Mouse (Mus musculus) forebrain, embryonic 10.5 days (tissue): Measurements from ENCODE around the gene Mybpc2. TPM values are rescaled to one million over a fixed set of nuclear protein-coding genes. Genes with fewer than 3 reads are reported as not detected.
A peak's percentile ranks its signal among the peaks of the same experiment; 100 is the strongest.

ENCODE experiments used
- DNase-seq: peaks from one replicate; pipeline ENCODE4 v3.0.0-alpha.2; 2017; ENCODE audit warnings: low spot score; ENCODE audit errors: extremely low spot score
- H3K27ac ChIP-seq: fragments of 300-500 bp; sonication (generic); 2 replicates; pipeline ENCODE4 v1.5.1; 2016; ENCODE audit warnings: mild to moderate bottlenecking
- H3K27me3 ChIP-seq: fragments of 300-500 bp; sonication (generic); 2 replicates; pipeline ENCODE4 v1.6.1; 2016; ENCODE audit warnings: mild to moderate bottlenecking; ENCODE audit not compliant: poor library complexity, severe bottlenecking
- H3K36me3 ChIP-seq: fragments of 300-500 bp; sonication (generic); replicated peaks from 2 replicates; pipeline ENCODE4 v1.6.1; 2016; ENCODE audit warnings: mild to moderate bottlenecking, moderate library complexity
- H3K4me1 ChIP-seq: fragments of 300-500 bp; sonication (generic); 2 replicates; pipeline ENCODE4 v1.6.1; 2016
- H3K4me3 ChIP-seq: fragments of 300-500 bp; sonication (generic); 2 replicates; pipeline ENCODE4 v1.5.1; 2016; ENCODE audit warnings: mild to moderate bottlenecking, moderate library complexity
- H3K9me3 ChIP-seq: fragments of 300-500 bp; sonication (generic); 2 replicates; pipeline ENCODE4 v1.6.1; 2016; ENCODE audit warnings: mild to moderate bottlenecking, moderate library complexity
- WGBS: fragments of 180-500 bp; shearing (Covaris S2); methylation state at CpG from one replicate; pipeline ENCODE4 v1.1.7; 2016; 5-methylcytosine and 5-hydroxymethylcytosine counted together
- polyA plus RNA-seq: library from polyadenylated mRNA; unstranded; fragments of >200 nt; fragmentation: Nextera tagmentation; extraction: Ambion mirVana; gene quantifications from 2 replicates; pipeline ENCODE4 v1.2.1, GENCODE M21; 2016

Gene Mybpc2
- polyA plus RNA-seq, 1 experiment from 2014 or later: 0.06 TPM

- H3K27me3 ChIP-seq: peaks cover 48% of the 10 kb centered on the region
These were observed 6.1 kb upstream of the Mybpc2 start for GRCm38 (mm10) chr7:44530507-44530906.

GRCm38 (mm10) chr7:44529518-44529917, 5.1 kb upstream of the Mybpc2 start:
- peaks cover 58% of the 10 kb centered on the region for H3K27me3 ChIP-seq
- peaks cover 28% of the 10 kb centered on the region for H3K4me1 ChIP-seq
- no peak overlapping the region for H3K27ac ChIP-seq

More at GRCm38 (mm10) chr7:44530507-44530906, 6.1 kb upstream of the Mybpc2 start:
- peaks cover 18% of the 10 kb centered on the region for H3K4me1 ChIP-seq
- DNase-seq: no peak
- no peaks in the 10 kb centered on the region for H3K9me3 ChIP-seq
- H3K4me3 ChIP-seq: no peak overlapping the region
- H3K27ac ChIP-seq: no peak overlapping the region
- WGBS: 85% methylated on average over 3 of the region's 3 CpGs
- H3K36me3 ChIP-seq: peaks cover 37% of the 10 kb centered on the region

GRCm38 (mm10) chr7:44527483-44528398, 3.3 kb upstream of the Mybpc2 start:
- peak; percentile 76 for DNase-seq
- Histone ChIP-seq H3K9me3 (no peaks in the 10 kb centered on the region), H3K4me1 (peaks cover 29% of the 10 kb centered on the region), H3K36me3 (peaks cover 9% of the 10 kb centered on the region), H3K4me3 (peak overlapping the region; percentile 52), H3K27me3 (peaks cover 76% of the 10 kb centered on the region), H3K27ac (peak overlapping the region; percentile 62)
- WGBS: 7% methylated on average over 40 of the region's 40 CpGs

More at GRCm38 (mm10) chr7:44529518-44529917, 5.1 kb upstream of the Mybpc2 start:
- WGBS: 66% methylated on average over 5 of the region's 5 CpGs
- H3K9me3 ChIP-seq: no peaks in the 10 kb centered on the region
- peaks cover 27% of the 10 kb centered on the region for H3K36me3 ChIP-seq
- H3K4me3 ChIP-seq: no peak overlapping the region
- DNase-seq: no peak

- no peak overlapping the region for H3K4me3 ChIP-seq
- no peak overlapping the region for H3K27ac ChIP-seq
- peaks cover 87% of the 10 kb centered on the region for H3K27me3 ChIP-seq
- H3K36me3 ChIP-seq: no peaks in the 10 kb centered on the region
- DNase-seq: no peak
- no peaks in the 10 kb centered on the region for H3K9me3 ChIP-seq
- whole genome bisulfite sequencing: 86% methylated on average over 14 of the region's 14 CpGs
- H3K4me1 ChIP-seq: peaks cover 34% of the 10 kb centered on the region
These were observed 2.1 kb upstream of the Mybpc2 start for GRCm38 (mm10) chr7:44526414-44527154.

- no peak for DNase-seq
- Histone ChIP-seq H3K27me3 (peaks cover 98% of the 10 kb centered on the region), H3K9me3 (no peaks in the 10 kb centered on the region), H3K4me1 (peaks cover 36% of the 10 kb centered on the region), H3K4me3 (peak overlapping the region; percentile 22; the same call in 1 of the 2 replicates), H3K27ac (peak overlapping the region; percentile 40; the same call in 1 of the 2 replicates), H3K36me3 (no peaks in the 10 kb centered on the region)
- WGBS: 16% methylated on average over 22 of the region's 22 CpGs
These were observed 823 bp upstream of the Mybpc2 start for GRCm38 (mm10) chr7:44525126-44525832.

- peaks cover 76% of the 10 kb centered on the region for H3K27me3 ChIP-seq
- peaks cover 29% of the 10 kb centered on the region for H3K4me1 ChIP-seq
- no peaks in the 10 kb centered on the region for H3K36me3 ChIP-seq
- DNase-seq: no peak
- WGBS: 63% methylated on average over 2 of the region's 2 CpGs
- no peaks in the 10 kb centered on the region for H3K9me3 ChIP-seq
- H3K27ac ChIP-seq: no peak overlapping the region
- no peak overlapping the region for H3K4me3 ChIP-seq
These were observed 1.4 kb downstream of the Mybpc2 start for GRCm38 (mm10) chr7:44523056-44523455.

- H3K27me3 ChIP-seq: peaks cover 62% of the 10 kb centered on the region
- H3K27ac ChIP-seq: no peak overlapping the region; the same call in 1 of the 2 replicates
- H3K36me3 ChIP-seq: no peaks in the 10 kb centered on the region
- H3K4me3 ChIP-seq: peak overlapping the region; percentile 40
- 4% methylated on average over 20 of the region's 20 CpGs for WGBS
- H3K4me1 ChIP-seq: peaks cover 21% of the 10 kb centered on the region
- DNase-seq: peak; percentile 72
- H3K9me3 ChIP-seq: no peaks in the 10 kb centered on the region
These were observed 2.7 kb downstream of the Mybpc2 start for GRCm38 (mm10) chr7:44521710-44522109.

- Histone ChIP-seq H3K27me3 (peaks cover 55% of the 10 kb centered on the region), H3K36me3 (no peaks in the 10 kb centered on the region), H3K9me3 (no peaks in the 10 kb centered on the region), H3K4me1 (peaks cover 21% of the 10 kb centered on the region), H3K27ac (no peak overlapping the region), H3K4me3 (peak overlapping the region; percentile 40; the same call in 1 of the 2 replicates)
- WGBS: 69% methylated on average over 3 of the region's 3 CpGs
- DNase-seq: no peak
These were observed 3.5 kb downstream of the Mybpc2 start for GRCm38 (mm10) chr7:44520990-44521389.

- H3K9me3 ChIP-seq: no peaks in the 10 kb centered on the region
- H3K4me3 ChIP-seq: no peak overlapping the region
- H3K27me3 ChIP-seq: peaks cover 39% of the 10 kb centered on the region
- DNase-seq: no peak
- H3K27ac ChIP-seq: no peak overlapping the region
- 77% methylated on average over 9 of the region's 9 CpGs for WGBS
- peaks cover 7% of the 10 kb centered on the region for H3K4me1 ChIP-seq
- no peaks in the 10 kb centered on the region for H3K36me3 ChIP-seq
These were observed 5.1 kb downstream of the Mybpc2 start for GRCm38 (mm10) chr7:44519240-44519913.

GRCm38 (mm10) chr7:44507491-44507890, 17.0 kb downstream of the Mybpc2 start:
- no peaks in the 10 kb centered on the region for H3K4me1 ChIP-seq
- H3K27me3 ChIP-seq: peaks cover 24% of the 10 kb centered on the region; the same call in 1 of the 2 replicates

GRCm38 (mm10) chr7:44501563-44502115, 22.8 kb downstream of the Mybpc2 start:
- 0 out of 2 replicates have a peak, but pooled peaks cover 4% of the 10 kb centered on the region for H3K36me3 ChIP-seq
- H3K9me3 ChIP-seq: no peaks in the 10 kb centered on the region
- H3K27ac ChIP-seq: no peak overlapping the region
- 39% methylated on average over 5 of the region's 5 CpGs for WGBS
- H3K27me3 ChIP-seq: peaks cover 19% of the 10 kb centered on the region; the same call in 1 of the 2 replicates
- peaks cover 10% of the 10 kb centered on the region for H3K4me1 ChIP-seq
- no peak overlapping the region for H3K4me3 ChIP-seq
- DNase-seq: peak; percentile 70

More at GRCm38 (mm10) chr7:44507491-44507890, 17.0 kb downstream of the Mybpc2 start:
- H3K9me3 ChIP-seq: peaks cover 3% of the 10 kb centered on the region; the same call in 1 of the 2 replicates
- no peak overlapping the region for H3K27ac ChIP-seq
- no peak overlapping the region for H3K4me3 ChIP-seq
- no peak for DNase-seq
- no peaks in the 10 kb centered on the region for H3K36me3 ChIP-seq
